Mouse (Mus musculus): ENCODE measurements around the gene Adarb1. TPM values are rescaled to one million over a fixed set of nuclear protein-coding genes. Genes with fewer than 3 reads are reported as not detected.

Gene Adarb1
- polyA plus RNA-seq, 1 experiment from 2014 or later, result 25.3 TPM

DNA sequence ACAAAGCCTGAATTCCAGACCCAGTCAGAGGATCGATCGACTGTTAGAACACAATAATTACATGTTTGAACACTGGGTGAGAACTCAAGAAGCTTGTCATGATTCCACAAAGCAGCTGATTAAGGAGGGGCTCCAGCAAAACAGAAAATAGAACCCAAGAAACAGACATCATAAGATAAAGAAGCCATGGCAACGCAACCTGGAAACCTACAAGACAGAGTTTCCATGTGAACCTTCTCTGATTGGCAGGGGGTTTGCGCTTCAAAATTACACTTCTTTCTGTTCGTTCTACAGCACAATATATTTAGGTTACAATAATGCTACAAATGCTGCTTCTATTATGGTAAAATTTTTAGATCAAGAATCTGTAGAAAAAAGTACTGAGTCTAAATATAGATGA lies 47.9 kb downstream of the Adarb1 start:
- TF ChIP-seq EP300 (IDR thresholded peaks at IDR 0.05) (no peak), CTCF (IDR thresholded peaks at IDR 0.05) (no peak)
- WGBS, result 83% methylated on average over 5 of the region's 5 CpGs
- H3K9ac ChIP-seq (replicated peaks; ENCODE audit: low read depth), result no peak overlapping the region

DNA sequence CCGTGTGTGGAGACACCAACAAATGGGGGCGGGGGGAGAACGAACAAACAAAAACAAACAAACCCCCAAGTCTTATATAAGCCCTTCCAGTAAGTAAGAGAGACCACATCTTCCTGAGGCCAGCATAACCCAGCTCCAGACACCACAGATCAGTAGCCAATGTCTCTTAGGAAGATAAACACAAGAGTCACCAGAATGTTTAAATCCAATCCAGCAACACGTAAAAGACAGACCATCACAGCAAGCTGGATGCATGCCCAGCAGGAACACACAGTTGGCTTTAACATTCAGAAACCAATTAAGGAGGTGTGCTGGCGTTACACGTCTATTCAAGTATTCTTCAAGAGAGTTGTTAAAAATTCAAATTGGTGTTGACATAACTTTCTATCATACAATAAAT lies 50.1 kb downstream of the Adarb1 start:
- 32% methylated on average over 6 of the region's 6 CpGs for WGBS

More for the DNA sequence above, 47.9 kb downstream of the Adarb1 start:
- Histone ChIP-seq H3K27ac (ENCODE audit: low read length) (no peak overlapping the region), H3K36me3 (ENCODE audit: insufficient read depth, low read length) (no peaks in the 10 kb centered on the region), H3K4me2 (replicated peaks; ENCODE audit: low read depth, low read length) (no peak overlapping the region), H3K27me3 (replicated peaks; ENCODE audit: insufficient read depth, low read length) (no peaks in the 10 kb centered on the region), H3K4me3 (ENCODE audit: low read depth, low read length) (no peak overlapping the region), H3K9me3 (ENCODE audit: low read length) (no peaks in the 10 kb centered on the region), H3K4me1 (ENCODE audit: insufficient read depth, low read depth, low read length) (0 out of 2 replicates have a peak, but pooled peaks cover 2% of the 10 kb centered on the region)
- DNase-seq (ENCODE audit: low spot score), result no peak
- no peak for ATAC-seq

DNA sequence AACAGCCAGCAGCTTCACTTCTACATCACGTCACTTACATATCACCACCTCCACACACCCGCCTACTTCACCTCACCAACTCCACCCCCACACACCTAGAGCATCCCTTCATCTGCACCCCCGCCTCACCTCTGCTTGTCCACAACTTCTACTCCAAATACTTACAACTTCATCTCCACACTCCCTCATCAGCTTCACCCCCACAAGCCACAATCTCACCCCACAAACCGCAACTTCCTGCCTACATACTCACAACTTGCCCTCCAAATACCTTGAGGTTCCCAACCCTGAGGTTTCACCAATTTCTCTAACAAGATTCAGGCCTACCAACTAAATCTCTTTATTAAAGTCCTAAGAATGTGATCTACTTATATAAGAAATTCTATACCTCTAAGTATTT lies 51.1 kb downstream of the Adarb1 start:
- Histone ChIP-seq H3K4me2 (replicated peaks; ENCODE audit: low read depth, low read length) (no peak overlapping the region), H3K4me1 (ENCODE audit: insufficient read depth, low read depth, low read length) (0 out of 2 replicates have a peak, but pooled peaks cover 2% of the 10 kb centered on the region), H3K27ac (ENCODE audit: low read length) (no peak overlapping the region), H3K27me3 (replicated peaks; ENCODE audit: insufficient read depth, low read length) (no peaks in the 10 kb centered on the region), H3K9ac (replicated peaks; ENCODE audit: low read depth) (no peak overlapping the region), H3K4me3 (ENCODE audit: low read depth, low read length) (no peak overlapping the region), H3K36me3 (ENCODE audit: insufficient read depth, low read length) (no peaks in the 10 kb centered on the region), H3K9me3 (ENCODE audit: low read length) (no peaks in the 10 kb centered on the region)
- DNase-seq (ENCODE audit: low spot score), result no peak
- TF ChIP-seq CTCF (IDR thresholded peaks at IDR 0.05), result no peak
- TF ChIP-seq EP300 (IDR thresholded peaks at IDR 0.05), result no peak
- 92% methylated on average over 4 of the region's 4 CpGs for WGBS
- no peak for ATAC-seq

More for the DNA sequence above, 50.1 kb downstream of the Adarb1 start:
- H3K9ac ChIP-seq (replicated peaks; ENCODE audit: low read depth), result no peak overlapping the region
- no peaks in the 10 kb centered on the region for H3K9me3 ChIP-seq (ENCODE audit: low read length)
- no peak overlapping the region for H3K27ac ChIP-seq (ENCODE audit: low read length)
- H3K4me1 ChIP-seq (ENCODE audit: insufficient read depth, low read depth, low read length), result 0 out of 2 replicates have a peak, but pooled peaks cover 2% of the 10 kb centered on the region
- ATAC-seq, result no peak
- TF ChIP-seq EP300 (IDR thresholded peaks at IDR 0.05), result no peak
- TF ChIP-seq CTCF (IDR thresholded peaks at IDR 0.05), result no peak
- H3K4me3 ChIP-seq (ENCODE audit: low read depth, low read length), result no peak overlapping the region
- peak; percentile 43 for DNase-seq (ENCODE audit: low spot score)
- H3K4me2 ChIP-seq (replicated peaks; ENCODE audit: low read depth, low read length), result no peak overlapping the region
- no peaks in the 10 kb centered on the region for H3K36me3 ChIP-seq (ENCODE audit: insufficient read depth, low read length)
- no peaks in the 10 kb centered on the region for H3K27me3 ChIP-seq (replicated peaks; ENCODE audit: insufficient read depth, low read length)

DNA sequence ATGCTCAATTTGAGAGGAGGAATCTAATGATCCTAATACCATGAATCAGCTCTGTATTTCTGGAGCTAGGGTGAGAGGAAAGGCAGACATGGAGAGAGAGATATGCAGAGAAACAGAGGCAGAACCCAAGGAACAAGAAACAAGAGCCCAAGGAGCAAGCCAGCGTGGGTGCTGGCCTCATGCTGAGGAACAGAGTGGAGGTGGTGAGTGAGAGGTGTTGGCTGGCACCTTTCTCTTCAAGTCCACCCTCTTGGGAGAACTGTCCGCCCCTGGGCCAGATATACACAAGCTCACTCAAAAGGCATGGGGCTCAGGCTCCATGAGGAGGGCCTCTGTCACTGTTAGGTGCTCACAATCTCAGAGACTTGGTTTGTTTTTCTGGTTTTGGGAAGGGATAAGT lies 52.9 kb downstream of the Adarb1 start:
- WGBS, result 74% methylated on average over 2 of the region's 2 CpGs
- Histone ChIP-seq H3K27ac (ENCODE audit: low read length) (no peak overlapping the region), H3K9ac (replicated peaks; ENCODE audit: low read depth) (no peak overlapping the region), H3K4me1 (ENCODE audit: insufficient read depth, low read depth, low read length) (0 out of 2 replicates have a peak, but pooled peaks cover 2% of the 10 kb centered on the region), H3K36me3 (ENCODE audit: insufficient read depth, low read length) (no peaks in the 10 kb centered on the region), H3K4me3 (ENCODE audit: low read depth, low read length) (no peak overlapping the region), H3K27me3 (replicated peaks; ENCODE audit: insufficient read depth, low read length) (no peaks in the 10 kb centered on the region), H3K9me3 (ENCODE audit: low read length) (no peaks in the 10 kb centered on the region), H3K4me2 (replicated peaks; ENCODE audit: low read depth, low read length) (no peak overlapping the region)
- TF ChIP-seq CTCF (IDR thresholded peaks at IDR 0.05) (no peak), EP300 (IDR thresholded peaks at IDR 0.05) (no peak)
- DNase-seq (ENCODE audit: low spot score) (no peak), ATAC-seq (no peak)

DNA sequence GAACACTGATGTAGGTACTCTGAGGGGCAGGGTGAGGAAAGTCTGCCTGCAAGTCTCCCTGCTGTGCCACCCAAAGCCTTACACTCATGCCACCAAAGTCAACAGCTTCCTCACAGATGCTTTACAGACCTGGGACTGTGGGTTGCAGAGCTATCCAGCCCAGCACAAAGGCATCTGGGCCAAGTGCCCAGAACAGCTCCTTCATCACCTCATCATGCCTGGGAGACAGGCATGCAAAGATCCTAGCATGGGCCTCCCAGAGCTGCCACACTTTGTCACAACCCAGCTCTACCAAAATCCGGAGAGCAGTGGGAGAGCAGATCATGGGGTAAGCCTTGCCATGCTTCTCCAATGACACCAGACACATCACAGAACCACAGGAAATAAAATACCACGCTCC lies 57.6 kb downstream of the Adarb1 start:
- Histone ChIP-seq H3K4me2 (replicated peaks; ENCODE audit: low read depth, low read length) (no peak overlapping the region), H3K27ac (ENCODE audit: low read length) (no peak overlapping the region), H3K4me3 (ENCODE audit: low read depth, low read length) (no peak overlapping the region), H3K27me3 (replicated peaks; ENCODE audit: insufficient read depth, low read length) (no peaks in the 10 kb centered on the region), H3K9me3 (ENCODE audit: low read length) (no peaks in the 10 kb centered on the region), H3K4me1 (ENCODE audit: insufficient read depth, low read depth, low read length) (no peaks in the 10 kb centered on the region), H3K9ac (replicated peaks; ENCODE audit: low read depth) (no peak overlapping the region), H3K36me3 (ENCODE audit: insufficient read depth, low read length) (no peaks in the 10 kb centered on the region)
- DNase-seq (ENCODE audit: low spot score) (peak; percentile 46), ATAC-seq (peak; percentile 37; the same call in 1 of the 2 replicates)
- 57% methylated on average over 2 of the region's 2 CpGs for WGBS
- TF ChIP-seq EP300 (IDR thresholded peaks at IDR 0.05) (no peak), CTCF (IDR thresholded peaks at IDR 0.05) (no peak)

DNA sequence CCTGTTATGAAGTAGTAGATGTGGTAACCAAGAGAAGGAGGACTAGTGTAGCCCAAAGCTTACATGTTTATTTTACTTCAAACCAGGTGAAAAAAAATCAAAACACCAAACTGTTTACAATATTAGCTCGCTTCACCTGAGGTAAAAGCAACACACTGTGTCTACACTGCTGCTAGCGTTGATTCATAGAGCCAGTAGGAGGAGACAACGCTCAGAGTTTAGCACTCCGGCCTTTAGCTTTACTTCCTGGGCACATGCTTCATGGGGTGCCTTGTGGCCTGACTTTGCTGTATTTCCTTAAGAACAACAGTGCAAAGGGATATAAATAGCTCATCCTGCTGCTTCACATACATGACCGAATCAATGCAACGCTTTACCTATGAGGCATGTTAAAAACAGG lies 60.1 kb downstream of the Adarb1 start:
- Histone ChIP-seq H3K9ac (replicated peaks; ENCODE audit: low read depth) (no peak overlapping the region), H3K4me1 (ENCODE audit: insufficient read depth, low read depth, low read length) (no peaks in the 10 kb centered on the region), H3K4me2 (replicated peaks; ENCODE audit: low read depth, low read length) (no peak overlapping the region), H3K4me3 (ENCODE audit: low read depth, low read length) (no peak overlapping the region), H3K36me3 (ENCODE audit: insufficient read depth, low read length) (no peaks in the 10 kb centered on the region), H3K27me3 (replicated peaks; ENCODE audit: insufficient read depth, low read length) (no peaks in the 10 kb centered on the region), H3K9me3 (ENCODE audit: low read length) (no peaks in the 10 kb centered on the region), H3K27ac (ENCODE audit: low read length) (no peak overlapping the region)
- ATAC-seq (no peak), DNase-seq (ENCODE audit: low spot score) (peak; percentile 37)
- TF ChIP-seq CTCF (IDR thresholded peaks at IDR 0.05) (peak; percentile 56), EP300 (IDR thresholded peaks at IDR 0.05) (no peak)
- WGBS, result 78% methylated on average over 6 of the region's 6 CpGs

All from lung, postnatal 0 days (tissue).